Mouse (Mus musculus) left cerebral cortex, postnatal 25 days (tissue): ENCODE measurements around the gene Klhl42. TPM values are rescaled to one million over a fixed set of nuclear protein-coding genes. Genes with fewer than 3 reads are reported as not detected.
A peak's percentile ranks its signal among the peaks of the same experiment; 100 is the strongest.

Source experiments
- DNase-seq, 2 experiments: peaks; one replicate each; pipeline ENCODE4 v3.0.0; 2022; ENCODE audit warnings: low spot score in 2 of 2, mixed read lengths in 1 of 2
- intact Hi-C: fragments of 180-260 bp; cut with DNase I; formaldehyde crosslinking; loops from one replicate; pipeline ENCODE4 v1.15.1; 2025
- total RNA-seq, 2 experiments: library from RNA; stranded (reverse); gene quantifications; 2 replicates each; pipeline ENCODE4 v1.2.3; 2021

Gene Klhl42
- total RNA-seq, 2 experiments from 2014 or later, result 22.2 to 23.0 TPM

DNA sequence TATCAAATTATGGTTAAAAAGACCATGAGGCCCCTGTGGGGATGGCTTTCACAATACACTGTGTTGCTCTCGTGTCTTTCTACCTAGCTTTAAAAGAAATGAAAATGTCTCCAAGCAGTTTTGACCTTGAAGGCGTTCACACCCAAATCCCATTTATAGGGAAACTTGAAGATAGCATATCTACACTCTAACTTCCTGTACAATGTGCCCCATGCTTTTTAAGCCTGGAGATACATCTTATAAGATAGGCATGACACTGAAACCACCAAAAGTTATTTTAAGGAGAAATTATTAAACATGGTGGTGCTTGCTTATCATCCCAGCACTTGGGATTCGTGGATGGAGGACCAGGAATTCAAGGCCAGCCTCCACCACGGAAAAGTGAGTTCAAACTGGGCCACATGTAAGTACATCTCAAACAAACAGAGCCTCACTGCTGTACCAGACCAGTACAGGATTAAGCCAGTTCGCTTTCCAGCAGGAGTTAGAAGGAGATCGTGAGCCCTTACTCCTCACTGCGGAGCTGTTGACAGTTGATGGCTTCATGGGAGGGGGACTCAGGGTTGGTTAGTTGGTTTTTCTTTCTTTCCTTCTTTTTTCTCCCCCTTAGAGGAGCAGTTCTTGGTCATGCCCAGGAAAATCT, 5.7 kb upstream of the Klhl42 start:
- intact Hi-C loops, result no loop called here
- DNase-seq, result no peak

GRCm38 (mm10) chr6:147086594-147087225, 4.5 kb upstream of the Klhl42 start, which contains the start of gene Mansc4:
Gene Mansc4 (minus strand): TSS chr6:147087032.
- intact Hi-C loops, result no loop called here

GRCm38 (mm10) chr6:147087736-147088135, 3.4 kb upstream of the Klhl42 start:
- intact Hi-C loops, result no loop called here
- no peak for DNase-seq

More at GRCm38 (mm10) chr6:147086594-147087225, 4.5 kb upstream of the Klhl42 start, which contains the start of gene Mansc4:
- no peak for DNase-seq

DNA sequence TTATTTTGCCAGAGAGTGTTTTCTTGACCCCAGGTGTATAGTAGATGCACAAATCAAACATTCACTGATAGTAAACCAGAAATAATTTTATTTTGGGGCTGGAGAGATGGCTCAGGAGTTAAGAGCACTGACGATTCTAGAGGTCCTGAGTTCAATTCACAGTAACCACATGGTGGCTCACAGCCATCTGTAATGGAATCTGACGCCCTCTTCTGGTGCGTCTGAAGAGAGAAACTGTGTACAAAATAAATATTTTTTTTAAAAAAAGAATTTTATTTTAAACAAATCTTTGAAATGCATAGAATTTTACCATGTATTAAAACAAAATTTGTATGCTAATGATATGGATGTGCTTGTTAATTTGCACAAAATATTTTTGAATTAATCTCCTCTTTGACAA, 2.7 kb upstream of the Klhl42 start:
- DNase-seq, result no peak
- intact Hi-C loops, result no loop called here

DNA sequence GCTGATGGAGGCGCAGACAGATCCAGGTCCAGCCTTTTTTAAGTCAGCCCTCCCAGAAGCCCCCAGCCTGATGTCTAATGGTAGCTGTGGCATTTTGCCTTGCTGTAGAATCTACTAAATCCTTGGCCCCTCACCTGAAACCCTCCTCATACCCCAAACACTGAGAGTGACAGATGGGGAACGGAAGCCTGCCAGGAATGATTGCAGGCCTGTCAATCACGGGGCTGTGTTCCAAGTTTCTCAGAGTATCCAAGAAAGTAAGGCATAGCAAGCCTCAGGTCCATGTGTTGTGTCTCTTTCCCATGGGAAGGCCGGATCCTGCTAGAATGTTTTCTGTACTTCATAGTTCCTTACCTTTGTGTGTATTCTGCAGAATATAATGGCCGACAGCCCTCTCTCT, 988 bp upstream of the Klhl42 start:
- DNase-seq, result no peak
- intact Hi-C loops, result no loop called here

GRCm38 (mm10) chr6:147092136-147092535, 957 bp downstream of the Klhl42 start:
- intact Hi-C loops, result no loop called here

DNA sequence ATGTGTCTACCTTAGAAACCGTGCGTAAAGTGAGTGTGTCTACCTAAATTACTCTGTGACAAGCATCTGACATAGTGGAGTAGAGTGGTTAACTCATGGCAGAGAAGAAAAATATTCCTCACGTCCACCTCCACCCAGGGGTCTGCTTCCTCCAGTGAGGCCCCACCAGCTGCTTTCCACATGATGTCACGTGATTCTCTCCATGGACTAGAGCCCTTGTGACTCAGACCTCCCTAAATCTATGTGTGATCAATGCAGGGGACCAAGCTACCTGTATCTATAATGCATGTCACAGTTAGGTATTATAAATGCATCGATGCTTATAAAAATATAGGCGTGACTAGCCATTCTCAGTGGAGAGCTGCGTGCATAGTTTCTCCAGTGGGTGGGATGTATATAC, 3.6 kb downstream of the Klhl42 start:
- intact Hi-C loops, result no loop called here
- DNase-seq, result no peak

More at GRCm38 (mm10) chr6:147092136-147092535, 957 bp downstream of the Klhl42 start:
- peak; percentile 49 to 55 for DNase-seq

DNA sequence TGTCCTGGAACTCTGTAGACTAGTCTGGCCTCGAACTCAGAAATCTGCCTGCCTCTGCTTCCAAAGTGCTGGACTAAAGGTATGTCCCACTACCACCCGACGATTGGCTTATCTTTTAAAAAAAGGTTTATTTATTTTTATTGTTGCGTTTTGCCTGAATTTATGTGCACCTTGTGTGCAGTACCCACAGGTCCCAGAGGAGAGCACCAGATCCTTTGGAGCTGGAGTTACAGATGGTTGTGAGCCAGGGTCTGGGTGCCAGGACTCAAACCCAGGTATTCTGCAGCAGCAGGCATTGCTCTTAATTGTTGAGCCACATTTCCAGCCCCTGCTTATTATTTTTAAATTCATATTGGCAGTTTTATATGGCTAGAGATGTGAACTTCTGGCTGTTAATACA, 4.9 kb downstream of the Klhl42 start:
- DNase-seq, result no peak
- intact Hi-C loops, result no loop called here

DNA sequence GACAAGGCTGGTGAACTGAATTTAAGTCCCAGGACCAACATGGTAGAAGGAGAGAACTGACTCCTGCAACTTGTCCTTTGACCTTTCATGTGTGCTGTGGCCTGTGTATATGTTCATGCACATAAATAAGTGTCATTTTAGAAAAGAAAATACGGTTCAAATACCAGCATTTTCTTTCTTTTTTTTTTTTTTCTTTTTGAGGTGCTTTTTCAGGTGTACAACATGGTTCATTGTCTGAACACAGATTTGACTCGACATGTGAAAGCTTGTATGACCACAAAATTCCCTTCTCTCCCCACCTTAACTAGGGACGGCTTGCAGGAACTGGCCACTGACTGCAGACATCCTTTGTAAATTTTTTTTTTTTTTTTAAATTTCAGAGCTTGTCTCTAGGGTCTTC, 5.8 kb downstream of the Klhl42 start:
- intact Hi-C loops, result no loop called here
- no peak for DNase-seq

DNA sequence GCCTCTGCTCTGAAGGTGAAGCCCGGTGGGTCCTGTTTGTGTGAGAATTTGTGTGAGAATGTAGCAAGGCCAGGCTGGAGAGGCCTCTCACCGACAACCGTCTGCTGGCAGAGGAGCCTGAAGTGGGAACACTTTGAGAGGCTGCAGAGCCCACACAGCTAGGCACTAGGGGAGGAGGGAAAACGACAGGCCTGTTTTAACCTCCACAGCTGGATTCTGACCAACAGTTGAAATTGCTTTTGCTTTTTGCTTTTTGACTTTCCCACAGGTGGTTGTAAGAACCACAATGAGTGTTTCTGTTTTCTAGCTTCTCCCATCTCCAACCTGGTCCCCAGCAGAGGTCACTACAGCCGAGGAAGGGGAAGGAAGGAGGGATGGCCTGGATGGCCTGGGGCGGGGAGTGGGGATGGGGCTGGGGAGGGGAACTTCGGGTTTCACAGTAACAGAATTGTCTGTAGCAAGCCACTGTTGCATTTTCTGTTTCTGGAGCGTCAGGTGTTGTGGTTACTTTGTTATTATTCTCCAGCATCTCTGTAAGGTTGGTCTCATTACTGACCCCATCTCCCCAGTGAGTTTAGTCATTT, 6.3 kb downstream of the Klhl42 start:
- intact Hi-C loops, result no loop called here

GRCm38 (mm10) chr6:147099458-147100277, 8.5 kb downstream of the Klhl42 start:
- DNase-seq, result peak; percentile 35 to 50
- intact Hi-C loops, result no loop called here

More for the DNA sequence above, 6.3 kb downstream of the Klhl42 start:
- no peak for DNase-seq

GRCm38 (mm10) chr6:147102293-147102692, 11.1 kb downstream of the Klhl42 start:
- DNase-seq, result no peak
- intact Hi-C loops, result no loop called here

DNA sequence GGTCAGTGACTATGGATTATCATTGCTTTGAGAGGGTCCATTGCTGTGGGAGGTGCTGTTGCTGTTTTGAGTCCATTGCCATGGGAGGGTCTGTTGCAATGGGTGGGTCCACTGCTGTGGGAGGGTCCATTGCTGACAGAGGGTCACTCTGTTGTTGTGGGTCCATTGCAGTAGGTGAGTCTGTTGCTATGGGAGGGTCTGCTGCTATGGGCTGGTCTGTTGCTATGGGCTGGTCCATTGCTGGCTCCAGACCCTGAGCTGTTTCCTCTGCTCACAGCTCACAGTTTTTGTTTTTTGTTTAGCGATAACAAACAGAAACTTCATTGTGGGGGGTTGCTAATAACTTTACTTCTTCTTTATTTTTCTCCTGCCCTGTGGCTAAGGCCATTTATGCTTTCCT, 14.3 kb downstream of the Klhl42 start:
- DNase-seq, result no peak
- intact Hi-C loops, result no loop called here

DNA sequence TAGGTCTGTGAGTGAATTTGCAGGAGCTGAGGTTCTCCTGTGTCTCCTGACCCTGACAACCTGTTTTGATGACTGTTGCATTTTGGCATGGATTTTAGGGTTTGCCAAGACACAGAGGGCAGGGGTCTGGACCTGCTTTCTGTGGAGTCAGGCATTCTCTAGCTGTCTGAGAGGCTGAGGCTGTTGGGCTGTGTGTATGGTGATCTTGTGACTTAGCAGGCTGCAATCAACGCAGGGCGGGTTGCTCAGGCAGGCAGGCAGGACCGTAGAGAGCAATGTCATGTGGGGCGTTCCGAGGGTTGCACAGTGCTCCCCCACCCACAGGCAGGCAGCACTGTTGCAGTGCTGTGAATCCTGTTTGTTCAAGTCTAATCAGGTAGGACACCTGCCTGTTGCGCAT, 15.5 kb downstream of the Klhl42 start:
- intact Hi-C loops, result no loop called here
- DNase-seq, result no peak

- intact Hi-C loops, result no loop called here
- no peak for DNase-seq
These were observed 18.1 kb downstream of the Klhl42 start for GRCm38 (mm10) chr6:147109283-147109682.

- peak; percentile 81 to 85 for DNase-seq
- intact Hi-C loops, result loop anchor here (10.0 kb wide), 1 partner anchor 282 kb away; no protein-coding TSS in a partner anchor
These were observed 25.4 kb downstream of the Klhl42 start for GRCm38 (mm10) chr6:147116579-147116978.

- no peak for DNase-seq
- intact Hi-C loops, result loop anchor here (10.0 kb wide), 1 partner anchor 283 kb away; no protein-coding TSS in a partner anchor
These were observed 26.6 kb downstream of the Klhl42 start for GRCm38 (mm10) chr6:147117764-147118163.

GRCm38 (mm10) chr6:147118190-147118589, 27.0 kb downstream of the Klhl42 start:
- DNase-seq, result no peak
- intact Hi-C loops, result loop anchor here (10.0 kb wide), 1 partner anchor 283 kb away; no protein-coding TSS in a partner anchor

DNA sequence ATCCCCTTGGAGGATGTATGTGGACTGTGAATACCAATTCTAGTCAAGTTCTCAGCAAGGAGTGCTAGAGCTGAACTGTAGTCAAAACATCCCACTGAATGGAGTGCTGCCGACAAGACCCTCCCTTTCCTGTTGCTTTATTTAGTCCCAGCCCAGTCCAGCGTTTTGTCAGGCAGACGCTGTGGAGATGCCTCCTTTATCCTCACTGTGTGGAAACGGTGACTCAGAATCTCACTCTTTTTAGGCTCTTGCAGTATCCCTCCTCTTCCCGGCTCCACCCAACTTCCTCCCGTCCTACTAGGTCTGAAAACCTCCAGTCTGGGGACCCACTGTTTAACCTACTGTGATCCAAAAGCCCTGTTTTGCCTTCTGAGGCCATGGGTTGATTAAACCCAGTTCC, 30.1 kb downstream of the Klhl42 start:
- intact Hi-C loops, result no loop called here

GRCm38 (mm10) chr6:147127239-147127638, 36.1 kb downstream of the Klhl42 start:
- no peak for DNase-seq
- intact Hi-C loops, result no loop called here

More for the DNA sequence above, 30.1 kb downstream of the Klhl42 start:
- peak in 1 of 2 experiments; percentile 75 for DNase-seq
